Mouse (Mus musculus): ENCODE data around the gene Slc23a2.

Gene Slc23a2

DNA sequence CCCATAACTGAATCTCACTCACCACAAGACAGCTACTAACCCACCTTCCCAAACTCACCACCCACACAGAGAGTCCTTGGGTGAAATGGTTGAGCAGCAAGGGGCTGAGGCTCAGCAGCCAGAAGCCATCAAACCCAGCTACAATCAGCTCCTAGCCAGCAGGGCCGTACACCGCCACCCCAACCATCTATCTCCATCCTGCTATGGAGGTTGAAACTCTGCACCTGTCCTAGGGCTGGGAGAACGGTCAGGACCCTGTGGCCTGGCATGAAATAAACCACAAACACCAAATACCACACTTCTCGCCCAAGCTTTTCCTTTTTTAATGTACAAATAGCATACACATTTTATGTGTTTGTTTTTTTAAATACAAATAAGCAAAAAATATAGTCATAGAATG is 120.9 kb downstream of the Slc23a2 start:
- in situ Hi-C loops (cut with MboI, MseI), result no loop called here

DNA sequence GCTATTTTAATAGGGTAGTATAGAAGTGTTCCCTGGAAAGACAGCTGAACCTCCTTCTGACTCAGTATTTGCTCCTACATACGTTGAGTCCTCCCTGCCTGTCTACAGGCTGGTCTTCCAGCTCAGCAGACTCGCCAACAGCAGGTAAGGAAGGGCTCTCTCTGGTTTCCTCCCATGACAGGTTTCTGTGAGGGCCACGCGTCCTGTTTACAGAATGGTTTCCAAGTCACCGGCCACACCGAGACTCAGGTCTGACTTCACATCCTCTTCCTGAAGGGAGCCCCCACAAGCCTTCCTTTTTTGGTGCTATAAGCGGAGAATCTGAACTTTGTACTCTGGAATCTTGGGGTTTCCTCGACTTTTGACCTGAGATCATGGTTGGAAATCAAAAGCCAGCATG is 122.3 kb downstream of the Slc23a2 start:
- in situ Hi-C loops (cut with MboI, MseI), result no loop called here

DNA sequence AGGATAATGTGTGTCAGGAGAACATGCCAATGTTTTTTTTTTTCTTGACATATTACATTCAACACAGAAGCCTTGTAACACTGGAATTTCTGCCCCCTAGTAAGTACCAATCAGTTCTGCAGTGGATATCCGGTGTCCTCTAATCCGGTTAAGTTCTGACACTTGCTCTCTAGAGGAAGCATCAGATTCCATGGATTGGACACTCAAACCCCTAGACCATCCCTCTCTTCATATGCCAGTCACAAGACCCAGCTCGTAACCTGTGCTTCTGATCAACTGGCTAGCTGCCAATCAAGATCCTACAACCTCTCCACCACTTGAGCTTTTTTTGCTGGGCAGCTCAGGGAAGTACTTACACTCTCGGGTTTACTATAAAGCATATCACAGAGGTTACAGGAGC is 123.3 kb downstream of the Slc23a2 start:
- in situ Hi-C loops (cut with MboI, MseI), result no loop called here

DNA sequence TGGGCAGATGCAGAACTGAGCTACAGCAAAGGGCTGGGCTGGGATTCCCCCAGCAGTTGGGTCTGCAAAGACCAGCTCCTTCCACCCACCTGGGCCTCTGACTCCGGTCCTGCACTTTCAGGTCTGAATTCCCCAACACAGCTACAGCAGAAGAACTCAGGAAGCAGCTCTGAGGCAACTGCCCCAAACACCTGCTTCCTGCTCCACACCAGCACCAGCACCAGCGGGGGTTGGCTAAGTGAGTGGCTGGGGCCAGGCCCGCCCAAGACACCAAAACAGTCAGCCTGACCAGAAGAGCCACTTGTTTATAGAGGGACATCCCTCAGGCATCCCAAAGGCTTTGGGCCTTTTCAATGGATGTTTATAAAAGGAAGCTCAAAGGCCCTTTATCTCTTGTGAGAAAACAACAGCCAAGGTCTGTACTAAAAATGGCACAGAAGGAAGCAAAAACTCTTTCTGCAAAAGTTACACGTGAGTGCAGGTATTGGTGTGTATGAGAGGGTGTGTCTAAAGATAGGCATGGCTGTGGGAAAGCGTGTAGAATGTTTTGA is 123.8 kb downstream of the Slc23a2 start:
- in situ Hi-C loops (cut with MboI, MseI), result no loop called here

DNA sequence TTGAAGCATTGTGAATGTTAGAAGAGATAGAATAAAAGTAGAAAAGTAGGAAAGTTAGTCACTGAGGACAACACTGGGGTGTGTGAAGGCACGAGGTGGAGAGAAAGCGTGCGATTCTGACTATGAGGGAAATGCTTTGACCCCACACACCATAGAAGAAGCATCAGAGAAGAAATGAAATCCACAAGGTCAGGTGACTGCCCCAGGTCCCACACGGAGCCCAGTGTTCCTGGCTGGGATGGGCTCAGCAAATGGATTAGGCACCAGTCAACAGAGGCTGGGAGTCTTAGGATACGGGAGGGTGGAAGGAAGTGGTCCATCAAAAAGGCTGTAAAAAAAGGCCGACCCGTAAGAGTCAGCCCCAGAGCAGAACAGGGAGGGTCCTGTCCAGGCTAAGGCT is 124.5 kb downstream of the Slc23a2 start:
- in situ Hi-C loops (cut with MboI, MseI), result no loop called here

DNA sequence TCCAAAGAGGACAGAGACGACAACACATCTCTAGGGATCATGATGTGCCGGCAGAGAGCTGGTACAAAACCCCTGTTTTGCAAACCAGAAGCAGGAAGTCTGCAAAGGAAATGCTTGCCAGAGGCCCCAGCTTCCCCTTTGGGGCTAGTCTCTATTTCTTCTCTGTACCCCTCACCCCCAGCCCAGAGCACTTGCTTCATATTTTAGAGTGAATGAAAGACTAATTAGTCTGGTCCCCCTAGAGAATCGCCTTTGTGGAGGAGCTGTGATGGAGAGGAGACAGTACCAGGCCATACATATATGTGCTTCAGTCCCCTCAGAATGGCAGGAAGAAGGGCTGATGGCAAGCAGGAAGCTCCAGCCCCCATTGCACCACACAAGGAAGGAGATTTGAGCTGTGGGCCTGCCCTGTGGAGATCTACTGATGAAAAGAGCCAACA is 125.5 kb downstream of the Slc23a2 start:
- in situ Hi-C loops (cut with MboI, MseI), result no loop called here

DNA sequence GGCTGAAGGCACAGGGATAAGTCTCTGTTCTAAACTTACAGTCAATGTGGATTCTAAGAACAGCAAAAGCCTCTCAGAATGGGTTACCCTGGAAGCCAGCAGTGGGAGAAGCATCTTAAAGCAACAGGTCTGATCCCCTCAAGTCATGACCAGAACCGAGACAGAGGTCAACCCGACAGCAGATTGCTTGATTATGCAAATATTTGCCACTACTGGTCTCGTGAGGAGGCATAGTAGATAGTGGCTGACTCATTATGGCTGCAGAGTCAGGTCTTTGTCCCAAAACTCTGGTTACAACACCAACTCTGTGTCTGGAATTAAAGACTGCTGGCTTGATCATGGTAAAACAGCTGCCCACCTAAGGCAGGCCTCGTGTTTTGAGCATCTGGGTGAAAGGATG is 126.8 kb downstream of the Slc23a2 start:
- in situ Hi-C loops (cut with MboI, MseI), result no loop called here

DNA sequence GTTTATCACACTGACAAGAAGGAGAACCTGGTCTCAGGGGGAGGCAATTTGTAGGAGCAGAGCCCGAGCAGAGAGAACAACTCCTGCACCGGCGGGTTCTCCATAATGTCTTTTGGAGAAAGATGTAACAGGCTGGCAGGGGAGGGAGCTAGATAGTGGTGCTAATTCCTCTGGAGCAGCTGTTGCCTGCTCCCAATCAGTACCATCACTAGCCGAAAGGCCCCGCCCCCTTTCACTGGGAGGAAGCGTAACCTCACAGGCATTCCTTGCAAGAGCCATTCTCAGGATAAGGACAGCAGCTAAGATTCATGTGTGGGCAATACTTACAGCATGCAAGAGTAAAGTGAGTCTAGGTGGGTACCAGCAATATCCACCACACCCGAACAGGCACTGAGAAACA is 127.3 kb downstream of the Slc23a2 start:
- in situ Hi-C loops (cut with MboI, MseI), result no loop called here

DNA sequence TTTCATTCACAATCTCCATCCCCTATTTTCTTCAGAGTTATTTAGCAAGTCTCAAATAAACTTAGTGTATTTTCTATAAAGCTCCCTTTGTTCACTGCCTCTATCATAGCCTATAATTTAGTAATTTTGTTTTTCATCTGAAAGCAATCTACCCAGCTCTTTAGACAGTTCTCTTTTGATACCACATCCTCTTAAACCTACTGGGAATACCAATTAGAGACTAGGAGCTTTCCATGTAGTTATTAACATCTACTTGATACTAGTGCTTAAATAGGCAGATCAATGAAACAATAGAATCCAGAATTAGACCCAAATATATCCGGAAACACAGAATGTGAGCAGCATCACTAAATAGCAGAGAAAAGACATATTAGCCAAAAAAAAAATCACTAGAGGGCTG is 128.9 kb downstream of the Slc23a2 start:
- in situ Hi-C loops (cut with MboI, MseI), result no loop called here

DNA sequence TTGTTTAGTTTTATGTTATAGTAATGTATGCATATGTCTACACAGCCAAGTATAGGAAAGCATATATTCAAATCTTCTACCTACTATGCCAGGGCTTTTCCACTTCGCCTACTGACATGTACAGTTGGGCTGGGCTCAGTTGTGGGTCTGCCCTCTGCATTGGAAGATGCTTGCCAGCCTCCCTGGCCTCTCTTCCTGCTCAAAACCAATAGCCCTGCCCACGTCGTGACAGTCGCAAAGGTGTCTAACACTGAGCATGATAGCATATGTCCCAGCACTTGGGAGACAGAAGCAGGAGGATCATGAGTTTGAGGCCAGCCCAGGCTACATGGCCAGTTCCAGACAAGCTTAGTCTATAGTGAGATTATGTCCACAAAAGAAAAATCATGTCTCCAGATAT is 131.8 kb downstream of the Slc23a2 start:
- in situ Hi-C loops (cut with MboI, MseI), result no loop called here

DNA sequence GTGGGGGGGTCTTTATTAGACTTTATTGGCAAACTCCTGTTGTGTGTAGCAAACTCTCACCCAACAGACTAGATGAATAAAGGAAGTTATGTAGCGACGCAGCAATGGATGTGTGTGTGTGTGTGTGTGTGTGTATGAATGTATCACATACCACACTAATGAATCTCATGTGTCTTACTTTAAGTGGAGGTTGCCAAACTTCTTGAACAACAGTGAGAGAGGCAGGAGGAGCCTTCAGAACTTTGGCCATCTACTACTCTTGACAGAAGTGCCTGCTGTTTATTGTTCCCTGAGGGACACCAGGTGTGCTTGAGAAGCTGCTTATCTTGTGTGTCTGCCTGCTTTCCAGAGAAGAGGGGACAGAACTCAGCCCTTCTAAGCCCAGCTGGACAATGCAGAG is 134.1 kb downstream of the Slc23a2 start:
- in situ Hi-C loops (cut with MboI, MseI), result no loop called here

DNA sequence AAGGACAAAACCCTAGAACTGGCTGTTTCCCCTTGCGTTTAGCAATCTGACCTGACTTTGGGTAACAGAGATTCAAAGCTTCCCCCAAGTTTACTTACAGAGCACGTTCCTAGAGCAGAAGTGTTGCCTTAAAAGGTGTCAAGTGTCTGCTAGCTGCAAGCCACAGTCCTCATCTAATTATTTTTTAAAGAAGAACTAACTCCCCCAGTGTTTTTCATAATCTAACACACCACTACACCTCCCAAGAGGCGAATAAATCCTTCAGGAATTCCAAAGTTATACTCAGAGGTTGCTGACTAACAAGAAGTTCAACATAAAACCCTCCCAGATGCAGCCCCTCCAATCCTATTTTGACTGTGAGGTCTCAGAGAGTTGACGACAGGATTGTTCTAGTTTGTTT is 136.7 kb downstream of the Slc23a2 start:
- in situ Hi-C loops (cut with MboI, MseI), result loop anchor here (10.0 kb wide), 1 partner anchor 487 kb away; no protein-coding TSS in a partner anchor

DNA sequence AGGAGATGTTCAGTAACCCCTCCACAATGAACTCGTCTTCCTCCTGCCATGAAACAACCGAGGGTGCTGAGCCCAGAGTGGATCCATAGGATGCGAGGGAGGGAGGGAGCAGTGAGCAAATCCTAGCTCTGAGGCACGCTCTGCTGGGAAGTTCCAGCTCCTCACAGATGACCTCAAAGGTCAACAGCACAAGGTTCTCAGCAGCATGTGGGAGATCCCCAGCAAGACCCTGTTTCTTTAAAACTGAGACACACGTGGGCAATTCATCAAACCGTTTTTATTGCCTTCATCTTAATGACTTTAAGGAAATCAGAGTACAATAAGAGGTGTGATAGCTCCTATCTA is 137.5 kb downstream of the Slc23a2 start:
- in situ Hi-C loops (cut with MboI, MseI), result loop anchor here (10.0 kb wide), 1 partner anchor 487 kb away; no protein-coding TSS in a partner anchor

DNA sequence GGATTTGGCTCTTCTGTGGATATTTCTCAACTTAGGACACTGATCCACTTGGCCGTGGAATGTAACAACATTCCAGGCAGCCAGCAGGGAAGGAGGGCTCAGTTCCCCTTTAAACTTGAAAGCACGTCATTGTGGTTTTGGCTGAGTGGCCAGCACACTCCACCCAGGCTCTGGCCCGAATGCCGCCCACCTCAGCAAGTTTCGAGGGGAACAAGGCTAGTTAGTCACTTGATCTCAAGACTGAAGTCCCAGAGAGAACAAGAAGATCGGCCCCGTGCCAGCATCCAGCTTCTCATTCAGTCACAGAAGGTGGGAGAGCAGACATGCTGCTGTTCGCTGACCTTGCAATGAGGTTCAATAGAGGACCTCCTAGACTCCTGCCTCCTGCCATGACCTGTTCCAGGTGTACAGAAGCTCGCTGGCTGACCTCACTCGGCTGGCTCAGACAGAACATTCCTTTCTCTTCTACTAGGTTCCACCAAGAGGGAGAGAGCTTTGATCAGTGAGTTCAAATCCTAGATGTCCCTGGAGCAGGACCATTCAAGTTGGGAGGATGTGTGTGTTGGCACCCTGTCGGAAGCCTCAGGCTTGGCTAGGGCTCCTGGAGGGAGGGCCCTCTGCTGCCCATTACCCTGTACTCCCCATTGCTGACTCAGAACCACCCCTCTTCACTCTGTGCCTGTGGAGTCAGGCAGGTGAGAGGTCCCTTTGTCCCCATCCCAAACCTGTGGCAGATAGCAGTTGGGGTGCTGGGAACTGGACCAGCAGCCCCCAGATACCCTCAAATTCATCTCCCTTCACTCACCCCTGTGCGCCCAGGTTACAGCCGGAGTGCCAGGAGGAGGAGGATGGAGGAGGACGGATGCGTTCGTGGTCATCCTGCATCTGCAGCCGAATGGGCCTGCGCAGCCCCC is 138.1 kb downstream of the Slc23a2 start:
- in situ Hi-C loops (cut with MboI, MseI), result loop anchor here (10.0 kb wide), 1 partner anchor 488 kb away; no protein-coding TSS in a partner anchor

DNA sequence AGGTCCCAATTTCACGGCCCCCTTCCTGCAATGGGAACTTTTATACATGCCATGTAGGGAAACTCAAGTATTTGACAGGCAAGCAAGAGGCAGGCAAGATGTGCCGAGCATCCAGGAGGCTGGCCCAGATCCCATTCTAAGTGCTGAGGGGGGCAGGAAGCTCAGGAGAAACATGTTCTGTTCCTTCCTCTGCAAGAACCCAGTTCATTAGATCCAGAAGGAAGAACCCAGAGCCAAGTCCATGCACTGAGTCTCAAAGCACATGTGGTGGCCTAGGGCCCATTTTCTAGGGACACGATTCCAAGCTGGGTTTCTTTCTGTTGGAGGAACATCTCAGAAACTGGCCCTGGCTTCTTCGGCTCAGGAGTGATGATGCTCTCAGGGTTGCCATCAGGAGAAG is 139.5 kb downstream of the Slc23a2 start:
- in situ Hi-C loops (cut with MboI, MseI), result loop anchor here (10.0 kb wide), 1 partner anchor 489 kb away; no protein-coding TSS in a partner anchor

DNA sequence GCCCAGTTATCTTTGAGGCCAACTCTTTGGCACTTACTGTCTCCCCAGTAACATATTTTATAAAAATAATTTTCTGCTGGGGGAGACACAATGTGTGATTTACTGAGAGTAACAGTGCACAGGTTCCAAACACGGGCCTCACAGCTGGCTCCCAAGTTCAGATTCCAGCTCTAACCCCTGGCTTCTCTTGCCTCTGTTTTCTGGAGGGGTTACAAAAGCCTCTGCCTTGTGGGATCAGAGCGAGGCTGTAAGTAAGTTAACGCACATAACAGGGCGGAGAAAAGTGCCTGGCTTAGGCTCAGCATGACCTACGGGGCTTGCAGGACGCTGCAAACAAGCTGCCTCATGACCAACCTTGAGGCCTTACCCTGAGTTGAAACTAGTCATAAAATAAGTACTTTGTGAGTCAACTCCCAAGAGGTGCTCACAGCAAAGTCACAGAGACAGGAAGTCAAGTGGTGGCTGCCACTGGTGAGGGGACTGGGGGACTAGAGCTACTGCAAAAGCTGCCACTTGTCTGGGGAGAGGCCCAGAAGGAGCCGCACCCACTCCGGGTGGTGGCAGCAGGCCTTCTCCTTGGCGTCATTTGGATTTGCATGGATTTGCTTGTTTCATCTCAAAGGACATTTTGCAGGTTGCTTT is 140.3 kb downstream of the Slc23a2 start:
- in situ Hi-C loops (cut with MboI, MseI), result loop anchor here (5.0 to 10.0 kb wide), 2 partner anchors 108 to 490 kb away; no protein-coding TSS in a partner anchor

DNA sequence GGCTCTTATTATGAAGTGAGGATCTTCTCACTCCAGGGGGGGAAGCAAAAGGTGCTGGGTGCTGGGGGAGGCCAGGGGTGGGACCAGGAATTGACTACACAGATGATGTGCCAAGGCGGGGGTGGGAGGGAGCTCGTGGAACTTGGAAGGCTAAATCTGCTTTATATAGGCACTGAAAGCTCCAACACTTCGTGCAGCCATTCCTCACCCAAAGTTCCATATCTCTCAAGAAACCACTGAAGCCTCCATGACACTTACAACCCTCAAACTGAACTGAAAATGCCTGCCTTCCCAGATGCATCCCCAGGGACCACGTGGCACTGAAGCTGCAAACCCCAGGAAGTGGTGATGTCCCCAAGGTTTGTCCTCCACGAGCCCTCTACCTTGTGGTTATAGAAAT is 141.0 kb downstream of the Slc23a2 start:
- in situ Hi-C loops (cut with MboI, MseI), result loop anchor here (5.0 to 10.0 kb wide), 2 partner anchors 108 to 491 kb away; no protein-coding TSS in a partner anchor

Measured in T-helper 2 cell (primary cell).